Mouse (Mus musculus) thymus, postnatal 10 days (tissue): ENCODE results near the gene Pgghg.
"Not testable (repeated sequence)": the region's sequence is repeated elsewhere in the genome, so short reads cannot be mapped to it uniquely, and the experiment has no call there.

Source experiments
- DNase-seq, 2 experiments: peaks; one replicate each; pipeline ENCODE4 v3.0.0; 2021; ENCODE audit warnings: low spot score in 2 of 2

Pgghg gene

GRCm38 (mm10) chr7:140955758-140956555 lies 14.8 kb downstream of the Pgghg start, which contains the start of the genes Gm45717 and Ifitm2:
TSS of gene Gm45717 (minus strand) at chr7:140955937.
TSS of gene Ifitm2 (minus strand) at chr7:140955987.
- no peak for DNase-seq

- DNase-seq: no peak
Observed at GRCm38 (mm10) chr7:140956556-140956869, 15.3 kb downstream of the Pgghg start.

GRCm38 (mm10) chr7:140959181-140959901 lies 18.1 kb downstream of the Pgghg start:
- peak in 1 of 2 experiments; percentile 19 for DNase-seq

GRCm38 (mm10) chr7:140960026-140960425 lies 18.8 kb downstream of the Pgghg start:
- no peak for DNase-seq

GRCm38 (mm10) chr7:140961416-140961815 lies 20.2 kb downstream of the Pgghg start:
- no peak for DNase-seq

GRCm38 (mm10) chr7:140962733-140963132 lies 21.5 kb downstream of the Pgghg start:
- DNase-seq: no peak

GRCm38 (mm10) chr7:140966921-140967320 lies 25.7 kb downstream of the Pgghg start, which contains the start of gene Ifitm1:
TSS of gene Ifitm1 (plus strand) at chr7:140967221.
- DNase-seq: no peak

- no peak for DNase-seq
Observed at GRCm38 (mm10) chr7:140967862-140968591, 26.8 kb downstream of the Pgghg start.

GRCm38 (mm10) chr7:140968710-140969109 lies 27.5 kb downstream of the Pgghg start:
- DNase-seq: not testable (repeated sequence)

- DNase-seq: no peak
Observed at GRCm38 (mm10) chr7:140970931-140971330, 29.7 kb downstream of the Pgghg start.

GRCm38 (mm10) chr7:140971479-140972171 lies 30.4 kb downstream of the Pgghg start:
- DNase-seq: no peak

- no peak for DNase-seq
Observed at GRCm38 (mm10) chr7:140973396-140974165, 32.4 kb downstream of the Pgghg start.

GRCm38 (mm10) chr7:140974940-140975339 lies 33.7 kb downstream of the Pgghg start:
- no peak for DNase-seq

- no peak for DNase-seq
Observed at GRCm38 (mm10) chr7:140975465-140975864, 34.3 kb downstream of the Pgghg start.

GRCm38 (mm10) chr7:140976720-140977119 lies 35.5 kb downstream of the Pgghg start:
- not testable (repeated sequence) for DNase-seq

- no peak for DNase-seq
Observed at GRCm38 (mm10) chr7:140981704-140982103, 40.5 kb downstream of the Pgghg start.

GRCm38 (mm10) chr7:140982971-140983370 lies 41.8 kb downstream of the Pgghg start:
- no peak for DNase-seq

GRCm38 (mm10) chr7:140987182-140988138 lies 46.3 kb downstream of the Pgghg start:
- no peak for DNase-seq

GRCm38 (mm10) chr7:140989022-140989421 lies 47.8 kb downstream of the Pgghg start:
- no peak for DNase-seq

GRCm38 (mm10) chr7:140990185-140990584 lies 49.0 kb downstream of the Pgghg start:
- DNase-seq: no peak
